Mouse (Mus musculus) forebrain, postnatal 0 days (tissue): ENCODE results near the gene Gm10837. TPM values are rescaled to one million over a fixed set of nuclear protein-coding genes. Genes with fewer than 3 reads are reported as not detected.

Experiments used
- ATAC-seq: fragments of 200-750 bp; cut with Nextera tagmentation; 2 replicates; pipeline ENCODE4 v1.8.0; 2017; ENCODE audit warnings: mild to moderate bottlenecking, moderate library complexity
- DNase-seq: peaks from one replicate; pipeline ENCODE4 v3.0.0-alpha.2; 2015
- H3K27ac ChIP-seq: fragments of 300-500 bp; sonication (generic); 2 replicates; pipeline ENCODE4 v1.5.1; 2014; ENCODE audit warnings: low read depth, mild to moderate bottlenecking, antibody characterized with exemption, low read length, moderate library complexity, mixed read lengths
- H3K27me3 ChIP-seq: fragments of 300-500 bp; sonication (generic); 2 replicates; pipeline ENCODE4 v1.6.1; 2014; ENCODE audit warnings: mild to moderate bottlenecking, low read length, mixed read lengths; ENCODE audit not compliant: insufficient read depth
- H3K36me3 ChIP-seq: fragments of 300-500 bp; sonication (generic); 2 replicates; pipeline ENCODE4 v1.6.1; 2014; ENCODE audit warnings: mild to moderate bottlenecking, moderate library complexity; ENCODE audit not compliant: insufficient read depth
- H3K4me1 ChIP-seq: fragments of 300-500 bp; sonication (generic); 2 replicates; pipeline ENCODE4 v1.6.1; 2014; ENCODE audit warnings: antibody characterized with exemption; ENCODE audit not compliant: insufficient read depth
- H3K4me2 ChIP-seq: fragments of 300-500 bp; sonication (generic); 2 replicates; pipeline ENCODE4 v1.6.1; 2014; ENCODE audit warnings: low read depth, mild to moderate bottlenecking, moderate library complexity
- H3K4me3 ChIP-seq: fragments of 300-500 bp; sonication (generic); 2 replicates; pipeline ENCODE4 v1.5.1; 2014; ENCODE audit warnings: low read depth, low read length, mixed read lengths
- H3K9ac ChIP-seq: fragments of 300-500 bp; sonication (generic); 2 replicates; pipeline ENCODE4 v1.6.1; 2014; ENCODE audit warnings: mild to moderate bottlenecking
- H3K9me3 ChIP-seq: fragments of 300-500 bp; sonication (generic); 2 replicates; pipeline ENCODE4 v1.6.1; 2016; ENCODE audit warnings: low read length
- CTCF ChIP-seq: sonication (generic); IDR thresholded peaks from 2 replicates; pipeline ENCODE4 v1.5.1; 2016; ENCODE audit warnings: antibody characterized with exemption, control low read depth, low read depth
- WGBS: fragments of 180-500 bp; shearing (Covaris S2); extraction: QIAGEN DNeasy Blood & Tissue Kit; methylation state at CpG from one replicate; pipeline ENCODE4 v1.1.7; 2014; 5-methylcytosine and 5-hydroxymethylcytosine counted together
- polyA plus RNA-seq: library from polyadenylated mRNA; unstranded; fragments of >200 nt; fragmentation: Nextera tagmentation; extraction: Ambion mirVana; gene quantifications from 2 replicates; pipeline ENCODE4 v1.2.1, GENCODE M21; 2015
- total RNA-seq: library from RNA; depleted of rRNA; stranded (reverse); fragments of >200 nt; gene quantifications from 2 replicates; pipeline ENCODE4 v1.2.3, GENCODE M21; 2014

Gene Gm10837
- total and polyA plus RNA-seq, 2 experiments from 2014 or later, result 0.23 to 1.0 TPM

GRCm38 (mm10) chr14:122471449-122472085, 18.8 kb upstream of the Gm10837 start:
- Histone ChIP-seq H3K27me3 (peaks cover 36% of the 10 kb centered on the region), H3K4me2 (peak overlapping the region; percentile 56; the same call in 1 of the 2 replicates), H3K36me3 (no peaks in the 10 kb centered on the region), H3K4me3 (no peak overlapping the region), H3K9me3 (no peaks in the 10 kb centered on the region), H3K4me1 (no peaks in the 10 kb centered on the region), H3K27ac (peak overlapping the region; percentile 45; the same call in 1 of the 2 replicates), H3K9ac (no peak overlapping the region)
- ATAC-seq (no peak), DNase-seq (peak; percentile 32)
- 10% methylated on average over 31 of the region's 31 CpGs for WGBS
- TF ChIP-seq CTCF, result no peak

- H3K9ac ChIP-seq, result no peak overlapping the region
- no peaks in the 10 kb centered on the region for H3K9me3 ChIP-seq
- H3K4me1 ChIP-seq, result no peaks in the 10 kb centered on the region
- TF ChIP-seq CTCF, result no peak
- H3K4me2 ChIP-seq, result peak overlapping the region; percentile 56
- no peaks in the 10 kb centered on the region for H3K36me3 ChIP-seq
- 17% methylated on average over 13 of the region's 13 CpGs for WGBS
- H3K27ac ChIP-seq, result peak overlapping the region; percentile 62; the same call in 1 of the 2 replicates
- 0 out of 2 replicates have a peak overlapping the region, but pooled peaks have one; percentile 15 for H3K4me3 ChIP-seq
- DNase-seq (peak; percentile 44), ATAC-seq (no peak)
- peaks cover 30% of the 10 kb centered on the region for H3K27me3 ChIP-seq
These were observed 18.2 kb upstream of the Gm10837 start for GRCm38 (mm10) chr14:122472161-122472560.

- no peaks in the 10 kb centered on the region for H3K4me1 ChIP-seq
- WGBS, result 22% methylated on average over 5 of the region's 5 CpGs
- no peaks in the 10 kb centered on the region for H3K9me3 ChIP-seq
- peak overlapping the region; percentile 5; the same call in 1 of the 2 replicates for H3K4me3 ChIP-seq
- H3K27ac ChIP-seq, result peak overlapping the region; percentile 62
- DNase-seq, result peak; percentile 45
- no peaks in the 10 kb centered on the region for H3K36me3 ChIP-seq
- H3K9ac ChIP-seq, result 0 out of 2 replicates have a peak overlapping the region, but pooled peaks have one; percentile 0
- H3K27me3 ChIP-seq, result peaks cover 26% of the 10 kb centered on the region
- no peak for TF ChIP-seq CTCF
- no peak for ATAC-seq
- H3K4me2 ChIP-seq, result peak overlapping the region; percentile 56
These were observed 17.7 kb upstream of the Gm10837 start for GRCm38 (mm10) chr14:122472647-122473046.

GRCm38 (mm10) chr14:122473211-122473751, 17.1 kb upstream of the Gm10837 start:
- Histone ChIP-seq H3K27ac (peak overlapping the region; percentile 62), H3K4me2 (peak overlapping the region; percentile 56), H3K9ac (no peak overlapping the region), H3K4me1 (no peaks in the 10 kb centered on the region), H3K36me3 (no peaks in the 10 kb centered on the region), H3K9me3 (no peaks in the 10 kb centered on the region), H3K4me3 (peak overlapping the region; percentile 48), H3K27me3 (peaks cover 20% of the 10 kb centered on the region)
- TF ChIP-seq CTCF, result no peak
- WGBS, result 16% methylated on average over 17 of the region's 17 CpGs
- ATAC-seq, result no peak
- no peak for DNase-seq

GRCm38 (mm10) chr14:122474041-122474890, 16.1 kb upstream of the Gm10837 start:
- peak; percentile 79 for DNase-seq
- Histone ChIP-seq H3K4me2 (peak overlapping the region; percentile 56), H3K36me3 (no peaks in the 10 kb centered on the region), H3K4me1 (no peaks in the 10 kb centered on the region), H3K9me3 (no peaks in the 10 kb centered on the region), H3K27ac (peak overlapping the region; percentile 87), H3K9ac (peak overlapping the region; percentile 57), H3K4me3 (peak overlapping the region; percentile 48), H3K27me3 (peaks cover 13% of the 10 kb centered on the region)
- TF ChIP-seq CTCF, result no peak
- ATAC-seq, result peak; percentile 78
- 1% methylated on average over 57 of the region's 57 CpGs for WGBS

GRCm38 (mm10) chr14:122474891-122475556, 15.4 kb upstream of the Gm10837 start, which contains the start of gene Zic2:
Zic2 (plus strand) TSS chr14:122475435.
- Histone ChIP-seq H3K4me2 (peak within 1 kb of the TSS; percentile 56), H3K4me3 (peak within 1 kb of the TSS; percentile 48), H3K9me3 (no peaks in the 10 kb centered on the region), H3K27ac (peak within 1 kb of the TSS; percentile 87), H3K9ac (peak within 1 kb of the TSS; percentile 61), H3K36me3 (no peaks in the 10 kb centered on the region), H3K27me3 (peaks cover 6% of the 10 kb centered on the region), H3K4me1 (no peaks in the 10 kb centered on the region)
- DNase-seq (peak; percentile 80), ATAC-seq (peak; percentile 64)
- WGBS, result under 1% methylated on average over 43 of the region's 73 CpGs
- no peak for TF ChIP-seq CTCF
